Mouse (Mus musculus) testis, adult 2 months (tissue): ENCODE results near the gene Pfn3. TPM values are rescaled to one million over a fixed set of nuclear protein-coding genes. Genes with fewer than 3 reads are reported as not detected.

Source experiments
- H3K27ac ChIP-seq: fragments of 200-500 bp; 2 replicates; pipeline ENCODE4 v1.5.1; 2012; ENCODE audit warnings: low read depth, low read length; ENCODE audit not compliant: control insufficient read depth, insufficient read depth
- H3K27me3 ChIP-seq: fragments of 200-500 bp; 2 replicates; pipeline ENCODE4 v1.6.1; 2012; ENCODE audit warnings: mild to moderate bottlenecking, low read length, moderate library complexity; ENCODE audit not compliant: control insufficient read depth, insufficient read depth
- H3K36me3 ChIP-seq: fragments of 200-500 bp; 2 replicates; pipeline ENCODE4 v1.6.1; 2012; ENCODE audit warnings: mild to moderate bottlenecking, low read length; ENCODE audit not compliant: control insufficient read depth, insufficient read depth
- H3K4me1 ChIP-seq: fragments of 200-500 bp; 2 replicates; pipeline ENCODE4 v1.6.1; 2012; ENCODE audit warnings: low read length; ENCODE audit not compliant: control insufficient read depth, insufficient read depth
- H3K4me3 ChIP-seq: fragments of 200-500 bp; 2 replicates; pipeline ENCODE4 v1.5.1; 2012; ENCODE audit warnings: low read depth, mild to moderate bottlenecking, low read length, moderate library complexity, mixed read lengths; ENCODE audit not compliant: control insufficient read depth
- CTCF ChIP-seq: fragments of 200-500 bp; IDR thresholded peaks from 2 replicates; pipeline ENCODE4 v1.5.1; 2012; ENCODE audit warnings: low read depth, mild to moderate bottlenecking, inconsistent platforms, low read length, moderate library complexity; ENCODE audit not compliant: control insufficient read depth, insufficient read depth, insufficient replicate concordance
- POLR2A ChIP-seq: fragments of 200-500 bp; IDR thresholded peaks from 2 replicates; pipeline ENCODE4 v1.6.1; 2012; ENCODE audit warnings: low read depth, mild to moderate bottlenecking, inconsistent platforms, low read length, moderate library complexity; ENCODE audit not compliant: control insufficient read depth
- polyA plus RNA-seq: library from polyadenylated mRNA; depleted of rRNA; stranded (reverse); fragments of >200 nt; gene quantifications from 2 replicates; pipeline ENCODE4 v1.2.3, GENCODE M21; 2012

The Pfn3 gene
- polyA plus RNA-seq, 1 experiment: 279 TPM

GRCm38 (mm10) chr13:55403935-55404852, 10.8 kb downstream of the Pfn3 start:
- Histone ChIP-seq H3K27me3 (no peaks in the 10 kb centered on the region), H3K27ac (no peak overlapping the region), H3K36me3 (no peaks in the 10 kb centered on the region), H3K4me3 (no peak overlapping the region), H3K4me1 (0 out of 2 replicates have a peak, but pooled peaks cover 2% of the 10 kb centered on the region)
- TF ChIP-seq CTCF (no peak), POLR2A (no peak)

- Histone ChIP-seq H3K36me3 (no peaks in the 10 kb centered on the region), H3K4me1 (0 out of 2 replicates have a peak, but pooled peaks cover 2% of the 10 kb centered on the region), H3K27me3 (no peaks in the 10 kb centered on the region), H3K4me3 (no peak overlapping the region), H3K27ac (no peak overlapping the region)
- TF ChIP-seq CTCF (no peak), POLR2A (no peak)
Observed at GRCm38 (mm10) chr13:55403266-55403665, 11.8 kb downstream of the Pfn3 start.

- Histone ChIP-seq H3K36me3 (no peaks in the 10 kb centered on the region), H3K27me3 (no peaks in the 10 kb centered on the region), H3K4me3 (no peak overlapping the region), H3K4me1 (no peaks in the 10 kb centered on the region), H3K27ac (no peak overlapping the region)
- no peak for TF ChIP-seq CTCF
- TF ChIP-seq POLR2A: no peak
Observed at GRCm38 (mm10) chr13:55400039-55400346, 15.0 kb downstream of the Pfn3 start.

GRCm38 (mm10) chr13:55399300-55400038, 15.6 kb downstream of the Pfn3 start:
- TF ChIP-seq CTCF: no peak
- TF ChIP-seq POLR2A: no peak
- H3K27me3 ChIP-seq: no peaks in the 10 kb centered on the region
- no peaks in the 10 kb centered on the region for H3K4me1 ChIP-seq
- H3K36me3 ChIP-seq: no peaks in the 10 kb centered on the region
- H3K27ac ChIP-seq: no peak overlapping the region
- H3K4me3 ChIP-seq: no peak overlapping the region

- Histone ChIP-seq H3K4me1 (no peaks in the 10 kb centered on the region), H3K36me3 (no peaks in the 10 kb centered on the region), H3K27ac (no peak within 1 kb of the TSS), H3K4me3 (no peak within 1 kb of the TSS), H3K27me3 (no peaks in the 10 kb centered on the region)
- TF ChIP-seq POLR2A (no peak), CTCF (no peak)
Observed at GRCm38 (mm10) chr13:55398088-55398487, 16.9 kb downstream of the Pfn3 start, which contains the start of gene Slc34a1. TSS of gene Slc34a1 (plus strand) at chr13:55398187.

GRCm38 (mm10) chr13:55392933-55393332, 22.1 kb downstream of the Pfn3 start:
- no peak overlapping the region for H3K4me3 ChIP-seq
- TF ChIP-seq POLR2A: no peak
- TF ChIP-seq CTCF: peak; percentile 37; the same call in 1 of the 2 replicates
- no peak overlapping the region for H3K27ac ChIP-seq
- no peaks in the 10 kb centered on the region for H3K4me1 ChIP-seq
- no peaks in the 10 kb centered on the region for H3K27me3 ChIP-seq
- H3K36me3 ChIP-seq: no peaks in the 10 kb centered on the region

- peaks cover 3% of the 10 kb centered on the region; the same call in 1 of the 2 replicates for H3K4me1 ChIP-seq
- no peak overlapping the region for H3K4me3 ChIP-seq
- no peaks in the 10 kb centered on the region for H3K36me3 ChIP-seq
- TF ChIP-seq CTCF: no peak
- no peak for TF ChIP-seq POLR2A
- no peaks in the 10 kb centered on the region for H3K27me3 ChIP-seq
- no peak overlapping the region for H3K27ac ChIP-seq
Observed at GRCm38 (mm10) chr13:55391626-55392029, 23.4 kb downstream of the Pfn3 start.
